Mouse (Mus musculus): Measurements from ENCODE around the gene Gm10037.

DNA sequence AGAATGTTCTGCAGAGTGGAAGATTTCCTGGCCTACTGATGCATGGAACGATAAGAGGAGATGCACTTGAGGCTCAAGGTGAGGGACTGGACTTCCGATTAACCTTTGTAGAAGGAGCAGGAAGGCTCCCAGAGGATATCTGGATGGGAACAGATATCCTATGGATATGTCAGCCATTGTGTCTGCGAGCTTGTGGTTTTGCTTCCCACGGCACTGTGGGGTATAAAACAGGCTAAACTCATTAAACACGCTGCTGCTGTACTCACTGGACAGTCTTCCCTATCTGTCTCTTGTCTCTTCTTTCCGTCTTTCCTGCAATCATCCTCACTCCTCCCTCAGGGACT lies 12.8 kb downstream of the Gm10037 start:
- TF ChIP-seq MYOD1 (IDR thresholded peaks at IDR 0.05; ENCODE audit: control insufficient read depth, insufficient read length, low read depth): no peak
- no peak for TF ChIP-seq USF1 (IDR thresholded peaks at IDR 0.05; ENCODE audit: low read depth)
- TF ChIP-seq CTCF (IDR thresholded peaks at IDR 0.05; ENCODE audit: control insufficient read depth, insufficient read depth, insufficient read length): no peak

Data from C2C12 (cell line).